Mouse (Mus musculus) spleen, postnatal 4 days (tissue): ENCODE results near the gene Helz.

ENCODE experiments used
- DNase-seq, 2 experiments: peaks; one replicate each; pipeline ENCODE4 v3.0.0; 2022; ENCODE audit warnings: low spot score in 2 of 2

Gene Helz

DNA sequence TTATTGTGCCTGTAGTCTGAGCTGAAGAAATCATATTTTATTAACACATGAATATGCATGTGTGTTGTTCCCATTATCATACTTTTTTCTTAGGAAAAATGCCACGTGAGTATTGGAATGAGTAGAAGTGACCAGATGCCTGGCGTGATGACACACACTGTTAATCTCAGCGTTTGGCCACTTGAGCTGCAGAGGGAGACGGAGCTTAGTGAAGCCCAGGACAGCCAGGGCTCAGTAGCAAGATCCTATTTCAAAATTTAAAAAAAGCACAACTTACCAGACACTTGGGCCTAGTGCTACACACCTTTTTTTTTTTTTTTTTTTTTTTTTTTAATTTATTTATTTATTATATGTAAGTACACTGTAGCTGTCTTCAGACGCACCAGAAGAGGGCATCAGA is 68.0 kb downstream of the Helz start:
- no peak for DNase-seq

GRCm38 (mm10) chr11:107617976-107618375 is 70.2 kb downstream of the Helz start:
- no peak for DNase-seq

- DNase-seq = no peak
Observed at GRCm38 (mm10) chr11:107624661-107625060, 76.9 kb downstream of the Helz start.

DNA sequence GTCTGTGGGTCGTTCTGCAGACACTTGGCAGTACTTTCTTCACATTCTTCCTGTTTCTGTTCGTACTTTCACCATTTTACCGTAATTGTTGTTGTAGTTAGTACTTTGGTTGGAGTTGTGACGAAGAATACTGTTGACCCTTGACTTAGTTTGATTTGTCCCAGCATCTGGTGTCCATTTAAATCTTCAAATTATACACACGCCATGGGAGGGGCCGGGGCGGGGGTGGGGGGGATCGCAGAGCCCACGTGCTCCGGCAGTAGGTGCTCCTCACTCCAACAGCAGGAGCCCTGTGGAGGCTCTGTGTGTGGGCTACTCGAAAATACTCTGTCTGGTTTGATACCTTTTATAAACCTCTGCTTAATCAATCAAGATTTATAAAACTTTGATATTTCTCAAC is 78.0 kb downstream of the Helz start:
- DNase-seq = no peak

- no peak for DNase-seq
Observed at GRCm38 (mm10) chr11:107629504-107629903, 81.8 kb downstream of the Helz start.

- DNase-seq = no peak
Observed at GRCm38 (mm10) chr11:107629951-107630350, 82.2 kb downstream of the Helz start.

DNA sequence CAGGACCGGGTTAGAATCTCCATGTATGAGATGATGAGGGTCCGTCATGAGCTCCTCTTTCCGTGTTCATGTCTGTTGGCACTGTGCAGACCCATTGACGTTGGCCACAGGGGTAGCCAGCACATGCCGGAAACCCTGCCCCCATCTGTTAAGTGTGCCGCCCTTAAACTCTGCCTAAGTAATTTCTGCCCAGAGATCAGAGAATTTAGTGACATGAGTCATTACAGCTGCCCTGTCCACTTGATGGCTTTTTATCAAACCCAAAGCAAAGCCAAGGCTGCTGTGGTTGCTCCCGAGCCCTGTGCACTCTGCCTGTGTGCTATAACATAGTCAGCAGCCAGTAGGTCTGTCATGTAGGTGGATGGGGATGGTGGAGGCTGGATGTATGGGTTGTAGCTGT is 83.4 kb downstream of the Helz start:
- DNase-seq = no peak

GRCm38 (mm10) chr11:107633563-107634146 is 85.9 kb downstream of the Helz start:
- no peak for DNase-seq

DNA sequence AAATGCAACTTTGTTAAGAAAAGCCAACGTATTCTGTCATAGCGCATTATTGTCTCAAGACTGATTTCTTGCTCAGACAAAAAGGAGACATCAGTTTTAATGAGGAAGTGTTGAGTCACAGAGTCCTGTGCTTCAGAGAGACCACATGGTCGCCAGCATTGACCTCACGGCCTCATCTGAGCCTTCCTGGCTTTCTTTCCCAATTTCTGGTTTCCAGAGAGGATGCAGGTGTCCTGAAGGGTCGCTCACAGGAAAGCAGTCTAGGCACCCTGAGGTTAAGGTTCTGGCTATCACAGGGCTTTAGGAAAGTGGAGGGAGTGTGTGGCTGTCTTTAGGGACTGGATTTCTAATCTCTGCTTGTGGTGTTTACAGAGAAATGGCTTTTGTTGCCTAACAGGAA is 90.4 kb downstream of the Helz start:
- no peak for DNase-seq

DNA sequence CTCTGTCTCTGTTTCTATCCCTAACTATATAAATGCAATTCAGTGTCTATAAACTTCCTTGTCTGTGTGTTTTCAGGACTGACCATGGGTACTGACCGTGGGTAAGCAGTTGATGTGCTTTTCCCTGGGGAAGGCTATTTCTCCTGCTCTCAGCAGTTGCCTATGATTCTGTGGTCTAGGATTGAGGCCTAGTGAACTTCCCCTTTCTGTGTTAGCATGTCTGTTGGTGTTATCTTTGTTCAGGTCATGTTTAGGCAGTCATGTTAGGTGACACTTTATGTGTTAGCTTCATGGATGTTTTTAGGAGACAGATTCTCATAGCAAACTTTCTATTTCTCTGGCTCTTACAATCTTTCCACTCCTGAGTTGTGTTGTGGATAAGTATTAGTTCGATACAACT is 91.9 kb downstream of the Helz start:
- DNase-seq = no peak

DNA sequence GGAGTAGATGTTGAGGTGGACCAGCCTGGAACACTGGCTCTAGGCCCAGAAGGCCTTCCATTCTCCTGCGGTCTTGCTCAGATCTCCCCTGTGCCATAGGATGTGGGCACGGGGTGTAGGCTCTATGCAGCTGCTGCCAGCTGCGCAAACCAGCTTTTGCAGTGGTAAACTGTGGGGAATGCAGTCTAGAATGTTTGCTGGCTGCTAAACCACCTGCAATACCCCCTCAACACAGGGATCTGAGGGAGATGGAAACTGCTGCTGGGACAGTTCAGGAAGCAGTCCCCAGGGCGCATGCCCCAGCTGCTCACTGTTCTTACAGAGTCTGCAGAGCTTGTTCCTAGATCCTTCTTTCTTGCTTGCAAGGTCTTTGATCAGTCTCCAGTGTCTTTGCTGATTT is 96.7 kb downstream of the Helz start:
- DNase-seq = no peak

DNA sequence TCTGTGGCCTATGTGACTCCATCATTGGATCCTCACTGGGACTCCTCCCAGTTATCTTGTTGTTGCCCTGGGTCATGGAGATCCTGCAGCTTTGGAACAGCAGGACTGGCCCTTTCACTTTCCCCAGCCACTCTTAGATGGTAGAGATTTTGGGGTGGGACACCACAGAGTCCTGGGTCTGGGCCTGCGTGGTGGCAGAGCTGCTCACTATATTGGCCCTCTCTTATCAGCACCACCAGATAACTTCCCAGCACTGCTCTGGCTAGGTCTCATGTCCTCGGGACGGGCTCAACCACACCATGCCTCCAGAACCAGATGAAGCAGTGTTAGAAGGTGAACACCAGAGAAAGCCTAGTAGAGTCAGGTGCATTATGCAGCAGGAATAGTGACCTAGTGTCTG is 99.6 kb downstream of the Helz start:
- DNase-seq = no peak

DNA sequence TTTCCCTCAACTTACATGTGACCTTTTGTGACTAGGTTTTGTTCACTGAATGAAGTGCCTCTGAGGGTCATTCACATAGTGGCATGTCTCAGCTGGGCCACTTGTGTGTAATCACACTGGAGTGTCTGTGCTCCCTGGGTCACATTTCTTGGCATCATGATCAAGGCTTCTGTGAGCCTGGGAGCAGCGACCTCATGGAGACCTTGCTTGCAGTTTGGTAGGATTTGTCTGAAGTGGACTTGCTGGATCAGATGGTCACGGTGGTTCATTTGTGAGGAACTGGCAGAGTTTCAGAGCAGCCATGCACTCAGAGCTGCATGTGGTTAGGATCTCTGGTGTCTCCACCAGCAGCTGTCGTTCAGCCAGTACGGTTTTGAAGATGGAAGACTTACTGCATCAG is 100.9 kb downstream of the Helz start:
- no peak for DNase-seq

DNA sequence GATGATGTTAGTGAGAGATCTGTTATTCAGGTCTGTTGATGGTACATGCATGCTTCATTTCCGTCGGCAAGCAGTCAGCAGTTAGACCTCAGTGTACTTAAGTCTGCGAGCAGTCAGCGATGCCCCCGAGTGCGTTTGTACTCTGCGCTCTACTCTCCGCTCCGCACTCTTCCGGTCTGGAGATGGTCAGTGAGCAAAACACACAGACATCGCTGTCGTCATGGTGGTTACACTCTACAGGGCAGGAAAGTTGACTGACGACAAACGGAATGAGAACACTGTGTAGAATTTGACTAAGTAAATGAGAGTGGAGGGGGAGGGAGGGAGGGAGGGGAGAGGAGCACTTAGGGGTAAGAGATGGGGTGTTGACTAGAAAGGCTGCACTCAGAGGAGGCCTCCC is 101.7 kb downstream of the Helz start:
- DNase-seq = no peak

- DNase-seq = no peak
Observed at GRCm38 (mm10) chr11:107650422-107651051, 102.8 kb downstream of the Helz start.

DNA sequence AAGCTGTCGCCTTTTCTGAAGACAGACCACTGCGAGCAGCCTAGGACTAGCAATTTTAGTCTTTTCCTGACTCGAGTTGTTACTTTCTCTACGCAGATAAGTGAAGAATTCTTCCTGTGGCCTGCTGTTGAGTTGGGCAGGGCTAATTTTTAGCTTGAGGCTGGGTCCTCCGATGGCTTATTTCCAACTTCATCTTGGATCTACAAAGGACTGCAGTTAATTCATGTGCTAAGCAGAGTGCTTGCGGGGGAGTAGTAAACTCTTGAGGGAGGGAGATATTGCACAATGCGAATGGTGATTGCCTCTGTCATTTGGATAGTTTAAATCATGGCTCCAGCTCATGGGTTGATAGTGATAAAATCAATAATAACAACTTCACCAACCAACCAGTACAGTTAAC is 103.7 kb downstream of the Helz start:
- DNase-seq = no peak

GRCm38 (mm10) chr11:107652137-107652536 is 104.4 kb downstream of the Helz start:
- no peak for DNase-seq

DNA sequence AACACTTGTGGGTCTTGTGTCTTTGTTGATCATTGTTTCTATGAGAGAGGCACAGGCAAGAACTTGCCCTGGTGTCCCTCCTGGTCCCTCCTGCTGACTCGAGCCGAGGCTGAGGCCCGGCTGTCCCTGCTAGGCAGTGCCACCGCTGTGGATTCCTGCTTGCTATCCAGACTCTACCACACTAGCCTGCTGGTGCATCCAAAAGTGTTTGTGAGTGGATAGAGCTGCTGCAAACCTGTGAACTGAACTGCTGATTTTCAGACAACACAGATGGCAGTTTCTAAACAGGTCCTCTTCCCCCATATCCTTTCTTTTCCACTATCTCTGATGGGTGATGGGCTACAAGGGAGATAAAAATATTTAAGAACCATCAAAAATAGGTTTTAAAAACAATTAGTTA is 107.8 kb downstream of the Helz start:
- DNase-seq = no peak

DNA sequence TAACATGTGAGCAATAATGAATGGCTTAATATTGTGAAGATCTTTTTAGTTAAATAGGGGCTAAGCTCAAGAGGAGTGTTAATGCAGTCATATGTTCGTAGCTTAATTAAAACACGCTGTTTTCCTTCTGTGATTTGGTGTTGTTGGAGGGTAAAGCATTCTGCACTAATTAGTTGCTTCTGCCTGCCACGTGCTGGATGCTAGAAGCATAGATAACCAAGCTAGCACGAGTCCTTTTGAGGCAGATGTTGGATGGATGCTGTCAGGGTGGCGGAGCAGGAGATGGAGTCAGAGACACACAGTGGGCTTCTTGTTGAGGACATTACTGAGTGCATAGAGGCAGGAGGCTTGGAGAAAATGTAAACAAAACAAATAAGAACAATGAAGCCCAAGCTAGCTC is 109.4 kb downstream of the Helz start:
- no peak for DNase-seq

- DNase-seq = no peak
Observed at GRCm38 (mm10) chr11:107660452-107660851, 112.7 kb downstream of the Helz start.

GRCm38 (mm10) chr11:107662666-107663065 is 114.9 kb downstream of the Helz start:
- no peak for DNase-seq

DNA sequence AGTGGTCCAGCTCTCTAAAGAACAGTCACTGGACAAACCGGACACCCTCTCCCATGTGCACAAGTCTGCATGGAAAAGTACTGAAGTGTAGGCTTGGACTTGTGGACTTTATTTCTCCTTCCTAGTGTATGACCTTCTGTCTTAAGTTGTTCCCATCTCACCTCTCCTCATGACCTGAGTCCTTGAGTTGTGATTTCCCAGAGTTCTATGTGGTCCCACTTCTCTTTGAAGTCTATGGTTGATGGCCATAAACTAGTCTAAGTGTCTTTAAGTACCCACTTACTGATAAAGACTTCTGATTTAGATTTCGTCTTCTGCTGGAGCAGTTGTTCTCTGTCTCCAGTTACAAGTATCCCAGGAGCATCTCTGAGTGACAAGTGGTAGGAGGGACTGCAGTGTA is 119.8 kb downstream of the Helz start:
- DNase-seq = no peak

DNA sequence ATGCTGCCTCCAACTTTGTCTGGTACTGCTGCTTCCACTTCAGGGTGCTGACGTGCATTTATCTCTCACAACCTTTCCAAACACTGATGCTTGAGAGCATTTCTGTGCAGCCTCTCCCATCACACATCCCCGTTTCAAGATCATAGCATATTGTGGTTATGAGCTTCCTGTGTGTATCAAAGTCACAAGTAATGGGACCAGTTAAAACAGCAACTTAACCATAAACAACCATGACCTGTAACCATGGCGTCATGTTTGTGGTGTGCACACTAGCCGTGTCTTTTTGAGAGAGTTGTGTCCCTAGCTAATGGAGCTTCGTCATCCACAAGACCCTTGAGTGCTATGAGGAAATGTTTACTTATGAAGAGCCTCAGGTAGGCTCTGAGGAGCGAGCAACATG is 120.5 kb downstream of the Helz start:
- DNase-seq = no peak

DNA sequence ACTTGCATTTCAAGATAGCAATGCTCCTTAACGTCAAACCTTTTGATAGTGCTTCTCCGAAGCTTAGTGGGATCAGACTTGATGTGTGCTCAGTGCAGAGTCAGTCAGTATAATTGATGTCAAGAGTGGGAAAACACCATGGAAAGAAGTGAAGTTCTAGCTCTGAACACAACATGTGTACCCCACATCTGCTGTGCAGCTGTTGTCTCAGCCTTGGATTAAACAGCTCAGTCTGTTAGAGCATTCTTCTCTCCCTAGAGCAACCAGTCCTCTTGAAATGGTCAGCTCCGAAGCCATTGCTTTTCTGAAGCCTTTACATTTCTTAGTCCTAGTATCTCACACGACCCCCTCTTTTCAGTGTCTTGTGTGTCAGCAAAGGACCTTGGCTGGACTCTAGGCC is 121.2 kb downstream of the Helz start:
- no peak for DNase-seq
